Mouse (Mus musculus): ENCODE measurements around the gene 4933414I15Rik. TPM values are rescaled to one million over a fixed set of nuclear protein-coding genes. Genes with fewer than 3 reads are reported as not detected.
A peak's percentile ranks its signal among the peaks of the same experiment; 100 is the strongest.

Gene 4933414I15Rik
- total RNA-seq (2021): not detected
- long read RNA-seq, experiment 1: 0 reads
- long read RNA-seq, experiment 2: 0 reads

DNA sequence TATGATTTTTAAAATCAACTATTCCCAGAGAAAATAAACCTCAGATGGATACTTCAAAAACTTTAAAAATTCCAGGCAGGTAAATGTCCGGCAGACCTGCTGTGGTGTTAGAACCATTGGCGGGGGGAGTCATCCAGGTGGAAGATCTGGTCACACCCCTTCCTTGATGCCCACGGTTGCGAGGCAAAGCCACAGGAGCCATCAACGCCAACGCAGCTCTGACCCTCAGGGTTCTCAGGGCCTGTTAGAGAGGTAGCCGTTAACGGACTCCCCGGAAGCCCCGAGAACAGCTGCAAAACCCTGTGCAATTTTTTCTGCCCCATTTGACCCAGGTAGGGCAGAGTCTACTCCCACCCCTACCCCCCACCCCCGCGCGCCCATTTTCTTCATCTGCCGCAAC lies at the start of gene 4933414I15Rik:
Gene 4933414I15Rik, minus strand, starts transcription at position 260 of the 400 bp plus-strand sequence.
- DNase-seq: no peak
- intact Hi-C loops (cut with DNase I): loop anchor here (5.0 to 10.0 kb wide), 2 partner anchors 89 to 311 kb away; no protein-coding TSS in a partner anchor

DNA sequence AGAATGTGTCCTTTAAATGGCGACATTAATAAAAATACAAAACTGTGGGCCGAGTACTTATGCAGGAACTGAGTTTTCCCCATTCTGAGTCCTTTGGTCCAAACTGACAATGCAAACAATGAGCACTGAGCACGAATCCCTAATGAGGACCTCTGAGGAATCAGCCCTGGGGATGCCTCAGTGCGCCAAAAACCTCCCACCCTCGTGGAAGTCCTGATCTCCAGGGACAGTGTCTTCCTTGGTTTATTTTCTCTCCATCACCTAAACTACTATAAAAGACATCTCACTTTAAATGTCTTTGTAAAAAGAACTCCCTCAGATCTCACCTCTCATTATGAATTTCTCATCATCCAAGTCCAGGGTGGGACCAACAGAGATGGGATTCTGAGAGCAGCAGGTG lies 38.1 kb upstream of the 4933414I15Rik start, which contains the start of gene Olfr1377:
Gene Olfr1377, plus strand, starts transcription at position 301 of the 400 bp plus-strand sequence.
- no peak for DNase-seq
- intact Hi-C loops (cut with DNase I): no loop called here

DNA sequence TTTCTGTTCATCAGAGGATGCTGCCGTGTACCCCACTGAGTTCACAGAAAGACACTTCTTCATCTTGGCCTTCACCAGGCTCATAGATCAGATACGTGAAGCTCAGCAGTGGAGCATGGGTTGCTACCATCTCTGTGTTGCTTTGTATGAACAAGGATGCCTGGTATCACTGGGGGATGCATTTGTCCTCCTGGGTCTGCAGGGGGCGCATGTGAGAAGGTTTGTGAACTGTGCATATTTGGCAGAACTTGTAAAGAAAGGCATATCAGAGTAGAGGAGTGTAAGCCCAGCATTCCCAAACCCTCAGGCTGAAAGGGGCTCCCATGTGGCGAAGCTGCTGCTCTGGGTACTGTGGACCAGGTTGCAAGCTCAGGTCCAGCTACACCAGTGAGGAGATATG lies 33.7 kb upstream of the 4933414I15Rik start:
- no peak for DNase-seq
- intact Hi-C loops (cut with DNase I): no loop called here

DNA sequence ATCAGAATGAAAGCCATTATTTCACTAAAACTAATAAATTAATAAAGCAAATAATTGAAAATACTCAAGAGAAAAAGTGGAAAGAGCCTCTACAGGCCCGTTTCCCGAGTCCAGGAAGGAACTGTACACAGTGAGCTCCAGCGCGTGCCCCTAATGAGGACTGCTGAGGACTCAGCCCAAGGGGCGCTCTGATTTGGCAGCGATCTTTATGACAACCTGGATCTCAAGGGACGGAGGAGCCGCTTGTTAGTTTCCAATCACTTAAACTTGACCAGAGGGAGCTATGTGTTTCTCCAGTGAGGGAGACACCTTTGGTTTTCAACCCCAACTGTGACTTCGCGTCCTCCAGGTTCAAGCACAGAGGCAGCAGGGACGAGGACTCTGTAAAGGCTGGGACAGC lies 22.7 kb upstream of the 4933414I15Rik start, which contains the start of gene Olfr1378:
Gene Olfr1378, plus strand, starts transcription at position 301 of the 400 bp plus-strand sequence.
- DNase-seq: no peak
- intact Hi-C loops (cut with DNase I): no loop called here

DNA sequence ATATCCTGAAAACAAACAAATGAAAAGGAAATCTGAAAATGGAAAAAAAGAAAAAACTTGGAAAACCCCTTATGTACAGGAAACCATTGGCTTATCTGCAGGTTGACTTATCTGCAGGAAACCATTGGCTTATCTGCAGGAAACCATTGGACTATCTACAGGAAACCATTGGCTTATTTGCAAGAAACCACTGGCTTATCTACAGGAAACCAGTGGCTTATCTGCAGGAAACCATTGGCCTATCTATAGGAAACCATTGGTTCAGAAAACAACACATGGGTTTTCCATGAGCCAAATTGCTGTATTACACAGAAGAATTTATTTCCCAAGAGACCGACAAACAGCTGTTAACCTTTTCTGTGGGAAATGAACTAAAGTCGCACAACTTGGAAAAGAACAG lies 21.3 kb upstream of the 4933414I15Rik start:
- intact Hi-C loops (cut with DNase I): no loop called here
- no peak for DNase-seq

DNA sequence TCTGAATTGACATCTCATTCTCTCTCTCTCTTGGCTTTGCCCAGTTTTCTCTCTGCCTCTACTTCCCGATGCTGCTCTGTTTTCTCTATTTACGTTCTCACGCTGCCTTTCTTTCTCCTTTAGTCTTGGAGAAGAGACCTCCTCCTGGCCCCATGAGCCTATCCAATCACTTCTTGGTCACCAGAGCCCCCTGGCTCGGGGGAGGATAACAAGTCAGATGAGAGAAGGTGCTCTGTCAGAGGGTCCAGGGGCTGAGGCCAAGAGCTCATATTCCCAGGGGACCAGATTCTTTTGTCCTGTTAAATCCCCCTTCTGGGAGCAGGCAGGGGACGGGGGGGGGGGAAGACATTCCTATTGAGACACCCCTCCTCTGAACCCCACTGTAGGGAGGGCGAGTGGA lies 10.1 kb upstream of the 4933414I15Rik start, which contains the start of gene Prop1:
Gene Prop1, minus strand, starts transcription at position 101 of the 400 bp plus-strand sequence.
- intact Hi-C loops (cut with DNase I): no loop called here
- DNase-seq: no peak

DNA sequence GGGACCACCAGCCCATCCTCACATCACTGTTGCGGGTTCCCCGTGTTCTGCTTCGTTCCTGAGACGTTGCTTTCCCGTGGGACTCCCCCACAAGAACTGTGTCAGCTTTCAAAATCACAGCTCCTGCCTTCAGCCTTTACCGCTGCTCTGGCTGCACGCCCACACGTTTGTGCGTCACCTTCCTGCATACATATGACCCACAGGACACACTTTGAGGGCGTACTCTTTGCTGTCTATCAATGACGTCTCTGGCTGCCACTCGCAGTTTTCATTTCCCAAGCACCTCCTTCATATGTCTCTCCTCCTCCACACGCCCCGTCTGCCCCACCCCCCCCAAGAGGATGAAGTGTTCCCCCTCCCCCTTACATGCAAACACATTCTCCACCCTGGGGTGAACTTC lies 8.7 kb upstream of the 4933414I15Rik start:
- intact Hi-C loops (cut with DNase I): no loop called here
- DNase-seq: no peak

DNA sequence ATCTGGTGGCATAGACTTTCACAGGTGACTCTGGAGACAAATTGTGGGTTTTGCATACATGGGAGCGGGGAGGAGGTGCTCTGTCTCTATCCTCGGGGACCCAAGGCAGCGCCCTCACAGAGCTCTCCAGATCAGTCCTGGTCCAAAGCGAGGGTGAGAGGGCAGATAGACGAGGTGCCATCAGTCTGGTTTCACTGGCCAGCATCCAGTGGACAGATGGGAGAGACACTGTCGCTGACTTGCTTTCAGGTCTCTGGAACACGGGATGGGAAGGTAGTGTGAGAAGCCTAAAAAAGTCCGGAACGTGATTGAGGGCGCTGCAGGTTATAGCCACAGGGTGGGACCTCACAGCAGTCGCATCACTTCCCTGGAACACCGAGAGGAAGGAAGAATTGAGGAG lies 1.2 kb downstream of the 4933414I15Rik start:
- no peak for DNase-seq
- intact Hi-C loops (cut with DNase I): loop anchor here (5.0 to 10.0 kb wide), 2 partner anchors 90 to 312 kb away; no protein-coding TSS in a partner anchor

DNA sequence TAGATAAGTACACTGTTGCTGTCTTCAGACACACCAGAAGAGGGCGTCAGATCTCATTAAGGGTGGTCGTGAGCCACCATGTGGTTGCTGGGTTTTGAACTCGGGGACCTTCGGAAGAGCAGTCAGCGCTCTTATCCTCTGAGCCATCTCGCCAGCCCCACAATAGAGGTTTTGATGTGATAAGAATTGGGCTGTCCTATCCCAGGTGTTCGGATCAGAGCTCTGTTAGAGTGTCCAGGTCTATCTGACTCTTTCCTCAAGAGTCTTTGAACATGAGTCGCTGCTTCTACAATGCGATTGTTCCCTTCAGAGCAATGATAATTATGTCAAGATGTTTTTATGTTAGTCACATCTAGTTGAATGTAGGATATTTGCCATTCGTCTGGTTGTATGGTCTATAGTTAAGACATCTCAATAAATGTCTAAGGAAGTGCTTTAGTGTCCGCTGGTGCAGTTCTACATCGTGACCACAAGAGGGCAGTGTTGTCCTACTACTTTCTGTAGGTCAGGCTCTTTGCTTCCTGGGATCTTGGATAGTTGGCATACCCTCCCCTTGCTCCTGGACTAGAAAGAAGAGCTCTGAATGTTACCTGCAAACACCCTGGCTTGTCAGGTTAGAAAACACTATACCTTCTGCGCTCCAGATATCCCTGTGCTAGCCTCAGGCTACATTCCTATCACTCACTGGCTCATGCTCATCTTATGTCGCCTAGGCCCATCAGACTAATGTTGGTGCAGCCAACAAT lies 3.8 kb downstream of the 4933414I15Rik start:
- intact Hi-C loops (cut with DNase I): loop anchor here (5.0 to 10.0 kb wide), 2 partner anchors 93 to 315 kb away; no protein-coding TSS in a partner anchor
- no peak for DNase-seq

DNA sequence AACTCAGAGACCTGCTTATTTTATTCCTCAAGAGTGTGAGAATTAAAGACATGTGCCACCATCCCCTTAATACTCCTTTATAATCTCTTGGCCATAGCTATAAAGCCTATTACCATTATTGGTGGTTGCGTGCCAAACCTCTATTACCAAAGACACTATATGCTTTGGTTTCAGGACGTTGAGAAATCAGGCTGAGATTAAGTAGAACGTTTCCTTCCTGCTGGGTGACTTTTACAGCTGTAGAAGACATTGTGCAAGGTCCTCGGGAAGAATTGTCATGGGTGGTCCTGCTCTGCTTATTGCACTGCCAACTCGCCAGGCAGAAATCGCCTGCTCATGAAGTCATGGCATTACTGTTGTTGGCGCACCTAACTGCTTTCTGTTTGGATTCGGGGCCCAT lies 5.1 kb downstream of the 4933414I15Rik start:
- no peak for DNase-seq
- intact Hi-C loops (cut with DNase I): no loop called here

DNA sequence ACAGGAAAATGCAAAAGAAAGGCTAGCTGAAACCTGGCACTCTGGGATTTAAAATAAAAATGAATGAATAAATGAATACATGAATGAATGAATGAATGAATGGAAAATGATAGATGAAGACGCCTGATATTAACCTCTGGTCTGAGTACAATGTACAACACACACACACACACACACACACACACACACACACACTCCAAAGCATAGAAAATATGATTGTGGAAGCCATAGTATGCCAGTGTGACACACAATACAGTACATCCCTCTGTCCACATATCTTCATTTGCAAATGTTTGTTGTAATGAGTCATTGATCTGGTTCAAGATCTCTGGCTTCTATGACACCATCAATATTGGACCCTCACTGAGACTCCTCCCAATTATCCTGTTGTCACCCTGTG lies 11.5 kb downstream of the 4933414I15Rik start:
- intact Hi-C loops (cut with DNase I): loop anchor here (5.0 kb wide), 1 partner anchor 105 kb away; the partner anchor contains the start of gene Zfp354c
- DNase-seq: no peak

DNA sequence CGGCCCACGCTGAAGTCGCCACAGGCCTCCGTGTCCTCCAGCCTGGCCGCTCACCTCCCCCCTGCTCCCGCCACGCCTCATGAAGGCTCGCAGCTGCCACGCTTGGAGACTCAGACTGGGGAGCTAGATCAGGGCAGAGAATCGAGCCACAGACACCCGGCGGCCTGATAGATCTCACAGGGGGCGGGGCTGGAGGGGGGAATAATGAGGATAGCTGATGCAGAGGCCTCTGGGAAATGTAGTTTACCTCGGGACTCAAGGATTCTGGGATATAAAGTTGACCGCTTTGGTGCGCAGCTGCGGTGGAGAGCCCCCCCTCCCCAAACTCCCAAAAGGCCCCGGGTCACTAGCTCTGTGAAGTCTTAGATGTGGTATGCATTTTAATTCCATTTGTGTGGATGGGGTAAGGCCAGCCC lies 12.1 kb downstream of the 4933414I15Rik start, which contains the start of gene Zfp354b:
Gene Zfp354b, minus strand, starts transcription at position 183 of the 416 bp plus-strand sequence.
- DNase-seq: peak; percentile 66 to 69
- intact Hi-C loops (cut with DNase I): loop anchor here (1.0 to 5.0 kb wide), 2 partner anchors 104 to 128 kb away; partner anchors contain the start of genes Zfp354a and Zfp354c

DNA sequence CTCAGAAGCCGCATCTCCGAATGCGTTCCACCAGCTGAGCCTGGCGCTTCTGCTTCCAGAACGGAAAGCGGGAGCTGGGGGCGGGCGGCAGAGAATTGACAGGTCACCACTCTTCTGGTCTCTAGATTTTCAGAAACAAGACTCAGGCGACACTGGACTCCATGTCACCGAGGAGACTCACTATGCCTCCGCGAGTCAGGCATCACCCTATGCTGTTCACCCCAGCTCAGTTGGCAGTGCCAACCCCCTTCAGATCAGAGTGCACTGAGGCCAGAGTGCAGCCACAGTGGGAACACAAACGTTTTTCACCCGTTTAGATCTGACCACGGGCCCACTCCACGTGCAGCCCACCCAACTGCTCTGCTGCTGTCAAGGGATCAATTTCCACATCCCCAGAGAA lies 12.5 kb downstream of the 4933414I15Rik start:
- intact Hi-C loops (cut with DNase I): loop anchor here (1.0 to 5.0 kb wide), 2 partner anchors 104 to 128 kb away; partner anchors contain the start of genes Zfp354a and Zfp354c
- no peak for DNase-seq

DNA sequence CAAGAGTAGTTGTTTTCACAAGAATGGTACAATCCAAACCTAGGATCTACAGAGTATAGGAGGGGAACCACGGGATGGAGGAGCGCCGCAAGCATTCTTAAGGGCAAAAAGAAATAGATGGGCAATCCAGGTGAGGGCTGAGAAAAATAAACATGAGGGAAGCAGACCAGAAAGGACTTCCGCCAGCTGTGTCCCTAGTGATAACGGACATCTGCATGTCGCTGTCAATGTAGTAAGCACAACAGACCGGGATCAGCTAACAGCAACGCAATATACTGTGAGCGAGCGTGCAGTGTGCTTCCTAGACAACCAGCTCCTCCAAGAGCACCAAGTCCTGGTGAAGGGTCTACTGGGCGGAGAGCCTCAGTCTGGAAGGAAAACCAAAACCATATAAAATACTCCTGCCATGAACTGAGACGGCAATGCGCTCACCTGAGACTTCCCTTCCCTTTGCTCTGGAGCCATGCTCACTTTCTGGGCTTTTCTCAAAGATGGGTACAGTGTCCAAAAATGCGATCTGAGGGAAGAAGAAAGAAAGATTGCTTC lies 13.0 kb downstream of the 4933414I15Rik start:
- intact Hi-C loops (cut with DNase I): loop anchor here (1.0 to 5.0 kb wide), 2 partner anchors 103 to 129 kb away; partner anchors contain the start of genes Zfp354a and Zfp354c
- no peak for DNase-seq

DNA sequence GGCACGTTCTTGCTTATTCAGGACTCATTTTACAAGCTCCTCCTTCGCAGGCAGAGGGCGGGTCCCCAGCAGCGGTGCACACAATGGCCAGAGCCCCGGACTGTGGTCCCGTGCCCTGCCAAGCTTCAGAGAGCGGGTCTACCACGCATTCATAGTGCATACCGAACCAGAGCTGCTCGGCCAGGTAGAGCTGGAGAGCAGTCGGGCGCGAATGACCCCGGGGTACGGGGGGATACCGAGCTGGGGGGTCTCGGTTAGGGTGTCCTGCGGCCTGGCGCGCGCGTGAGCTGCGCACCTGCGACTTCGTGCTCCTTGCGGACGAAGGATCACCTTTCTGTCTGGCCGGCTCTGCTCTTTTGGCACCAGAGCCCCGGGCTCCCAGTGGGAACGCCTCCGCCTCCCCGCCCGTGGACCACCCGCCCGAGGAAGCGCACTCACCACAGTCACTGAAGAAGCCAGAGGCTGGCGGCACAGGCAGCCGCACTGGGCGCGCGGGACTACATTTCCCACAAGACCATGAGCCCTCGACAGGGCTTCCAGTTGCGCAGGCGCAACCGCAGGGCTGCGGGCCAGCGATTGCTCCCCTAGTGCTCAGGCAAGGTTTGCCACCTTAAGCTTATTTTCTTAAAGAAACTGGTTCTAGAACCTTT lies 27.8 kb downstream of the 4933414I15Rik start, which contains the start of gene Zfp2:
Gene Zfp2, minus strand, starts transcription at position 495 of the 650 bp plus-strand sequence.
- intact Hi-C loops (cut with DNase I): no loop called here

DNA sequence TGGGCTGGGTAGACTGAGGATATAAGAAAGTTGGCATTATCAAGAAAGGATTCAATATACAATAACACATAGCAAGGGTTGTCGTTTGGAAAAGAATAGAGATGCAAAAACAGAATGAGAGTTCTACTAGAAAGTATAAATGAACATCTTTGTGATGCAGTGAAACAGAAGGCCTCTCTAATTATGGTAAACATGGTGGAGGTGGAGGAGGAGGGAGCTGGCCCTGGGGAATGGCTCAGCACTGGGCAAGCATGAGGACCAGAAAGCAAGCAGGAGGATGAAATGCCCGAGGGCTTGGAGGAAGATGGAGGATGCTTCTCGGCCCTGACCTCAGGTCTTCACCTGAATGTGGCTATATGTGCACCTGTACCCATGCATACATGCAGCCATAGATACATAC lies 29.1 kb downstream of the 4933414I15Rik start:
- intact Hi-C loops (cut with DNase I): no loop called here
- no peak for DNase-seq

More for the DNA sequence above, 27.8 kb downstream of the 4933414I15Rik start, which contains the start of gene Zfp2:
- peak; percentile 86 to 89 for DNase-seq

DNA sequence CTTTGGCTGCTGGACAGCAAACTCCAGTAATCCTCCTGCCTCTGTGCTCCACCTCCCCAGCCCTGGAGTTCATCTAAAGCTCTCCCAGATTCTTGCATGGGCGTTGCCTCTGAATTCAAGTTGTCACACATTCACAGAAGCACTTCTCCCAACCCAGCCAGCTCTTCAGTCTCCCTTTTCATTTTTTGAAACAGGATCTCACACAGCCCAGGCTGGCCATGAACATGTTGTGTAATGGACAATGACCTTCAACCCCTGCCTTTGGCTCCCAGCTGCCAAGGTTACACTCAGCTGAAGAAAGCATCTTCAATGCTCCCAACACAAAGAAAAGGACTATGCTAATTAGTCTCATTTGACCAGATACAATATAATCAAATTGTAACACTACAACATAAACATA lies 30.3 kb downstream of the 4933414I15Rik start:
- no peak for DNase-seq
- intact Hi-C loops (cut with DNase I): no loop called here

DNA sequence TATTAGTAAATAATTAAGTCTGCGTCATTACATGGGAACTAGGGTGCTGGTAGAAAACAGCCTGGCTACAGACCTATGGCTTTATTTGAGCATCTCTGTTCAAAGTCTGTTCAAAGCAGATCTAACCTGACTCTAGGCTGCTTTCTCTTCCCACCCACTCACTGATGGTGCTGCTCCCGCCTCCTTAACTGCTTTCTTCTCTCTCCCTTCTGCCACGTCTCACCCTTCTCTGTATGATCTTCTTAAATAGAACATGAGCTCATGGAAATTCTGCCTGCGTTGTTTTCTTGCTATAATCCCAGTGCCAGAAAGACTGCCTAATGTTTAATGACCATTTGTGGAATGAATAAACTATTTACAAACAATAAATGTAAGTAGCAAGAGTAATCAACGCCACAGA lies 35.4 kb downstream of the 4933414I15Rik start:
- intact Hi-C loops (cut with DNase I): no loop called here
- no peak for DNase-seq

DNA sequence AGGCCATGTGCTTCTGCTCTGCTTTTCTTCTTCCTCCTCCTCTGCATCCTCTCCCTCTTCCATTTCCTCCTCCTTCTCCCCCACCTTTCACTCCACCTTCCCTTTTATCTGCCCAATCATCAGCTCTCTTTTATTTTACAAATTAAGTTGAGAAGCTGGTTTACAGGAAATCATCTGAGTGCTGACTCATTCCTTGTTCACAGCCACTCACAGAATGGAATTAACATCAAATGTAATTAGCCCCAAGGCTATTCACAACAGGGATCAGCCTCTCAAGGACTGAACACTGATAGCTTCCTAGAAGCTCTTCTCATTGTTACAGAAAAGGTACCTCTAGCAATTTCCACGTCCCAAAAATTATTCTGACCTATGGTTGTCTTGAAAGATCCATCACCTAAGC lies 46.2 kb downstream of the 4933414I15Rik start:
- no peak for DNase-seq
- intact Hi-C loops (cut with DNase I): no loop called here

DNA sequence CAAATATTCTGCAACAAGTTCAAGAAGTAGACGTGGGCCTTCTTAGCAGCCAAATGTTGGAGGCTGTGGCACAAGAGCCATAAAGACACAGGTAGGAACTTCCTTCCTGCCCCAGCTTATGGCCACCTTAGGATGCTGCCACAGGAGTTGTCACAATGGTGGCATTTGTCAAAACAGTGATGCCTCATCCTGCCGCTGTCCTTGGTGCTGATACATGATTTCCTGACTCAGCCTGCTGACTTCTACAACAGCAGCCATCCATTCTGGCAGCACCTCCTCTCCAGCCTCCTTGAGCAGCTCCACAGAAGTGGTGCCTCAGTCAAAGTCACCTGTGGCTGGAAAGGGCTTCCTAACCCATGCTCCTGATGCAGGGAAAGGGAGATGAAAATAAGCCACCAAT lies 51.1 kb downstream of the 4933414I15Rik start:
- no peak for DNase-seq
- intact Hi-C loops (cut with DNase I): no loop called here

Data from gastrocnemius, postnatal 36 days (tissue).